Mouse (Mus musculus): ENCODE measurements around the gene 4930544D05Rik. TPM values are rescaled to one million over a fixed set of nuclear protein-coding genes. Genes with fewer than 3 reads are reported as not detected.
A peak's percentile ranks its signal among the peaks of the same experiment; 100 is the strongest.

4930544D05Rik gene
- total and polyA plus RNA-seq, 2 experiments from 2014 or later = 0.48 TPM; not detected in 1

GRCm38 (mm10) chr11:70578962-70579361 is 36.7 kb upstream of the 4930544D05Rik start:
- no peak for DNase-seq
- WGBS = 86% methylated on average over 6 of the region's 6 CpGs
- H3K9me3 ChIP-seq (ENCODE audit: low read length) = no peaks in the 10 kb centered on the region
- H3K36me3 ChIP-seq (ENCODE audit: insufficient read depth) = no peaks in the 10 kb centered on the region
- H3K4me3 ChIP-seq (ENCODE audit: low read depth, low read length) = no peak overlapping the region
- H3K9ac ChIP-seq = no peak overlapping the region
- no peak for TF ChIP-seq CTCF (IDR thresholded peaks at IDR 0.05; ENCODE audit: low read depth)
- H3K4me1 ChIP-seq (ENCODE audit: insufficient read depth) = peaks cover 9% of the 10 kb centered on the region
- H3K27me3 ChIP-seq (ENCODE audit: insufficient read depth, low read length) = no peaks in the 10 kb centered on the region
- H3K27ac ChIP-seq (ENCODE audit: low read depth, low read length) = no peak overlapping the region
- no peak for ATAC-seq
- no peak overlapping the region for H3K4me2 ChIP-seq (ENCODE audit: low read depth)

- H3K4me1 ChIP-seq (ENCODE audit: insufficient read depth) = peaks cover 9% of the 10 kb centered on the region
- H3K4me2 ChIP-seq (ENCODE audit: low read depth) = no peak overlapping the region
- ATAC-seq = no peak
- TF ChIP-seq CTCF (IDR thresholded peaks at IDR 0.05; ENCODE audit: low read depth) = no peak
- H3K9me3 ChIP-seq (ENCODE audit: low read length) = no peaks in the 10 kb centered on the region
- H3K36me3 ChIP-seq (ENCODE audit: insufficient read depth) = no peaks in the 10 kb centered on the region
- H3K4me3 ChIP-seq (ENCODE audit: low read depth, low read length) = no peak overlapping the region
- H3K27ac ChIP-seq (ENCODE audit: low read depth, low read length) = no peak overlapping the region
- no peak for DNase-seq
- H3K9ac ChIP-seq = no peak overlapping the region
- H3K27me3 ChIP-seq (ENCODE audit: insufficient read depth, low read length) = no peaks in the 10 kb centered on the region
- WGBS = 78% methylated on average over 9 of the region's 9 CpGs
Measured at GRCm38 (mm10) chr11:70579710-70580357, 35.8 kb upstream of the 4930544D05Rik start.

- Histone ChIP-seq H3K4me2 (ENCODE audit: low read depth) (no peak overlapping the region), H3K9me3 (ENCODE audit: low read length) (no peaks in the 10 kb centered on the region), H3K27me3 (ENCODE audit: insufficient read depth, low read length) (no peaks in the 10 kb centered on the region), H3K36me3 (ENCODE audit: insufficient read depth) (no peaks in the 10 kb centered on the region), H3K9ac (no peak overlapping the region), H3K4me3 (ENCODE audit: low read depth, low read length) (no peak overlapping the region), H3K4me1 (ENCODE audit: insufficient read depth) (peaks cover 9% of the 10 kb centered on the region), H3K27ac (ENCODE audit: low read depth, low read length) (no peak overlapping the region)
- WGBS = 42% methylated on average over 5 of the region's 5 CpGs
- ATAC-seq = no peak
- no peak for DNase-seq
- TF ChIP-seq CTCF (IDR thresholded peaks at IDR 0.05; ENCODE audit: low read depth) = no peak
Measured at GRCm38 (mm10) chr11:70580358-70580720, 35.3 kb upstream of the 4930544D05Rik start.

GRCm38 (mm10) chr11:70580921-70581320 is 34.7 kb upstream of the 4930544D05Rik start:
- ATAC-seq (no peak), DNase-seq (no peak)
- no peaks in the 10 kb centered on the region for H3K36me3 ChIP-seq (ENCODE audit: insufficient read depth)
- no peak overlapping the region for H3K4me3 ChIP-seq (ENCODE audit: low read depth, low read length)
- no peak overlapping the region for H3K4me2 ChIP-seq (ENCODE audit: low read depth)
- H3K9me3 ChIP-seq (ENCODE audit: low read length) = no peaks in the 10 kb centered on the region
- no peak overlapping the region for H3K9ac ChIP-seq
- 82% methylated on average over 3 of the region's 3 CpGs for WGBS
- peaks cover 9% of the 10 kb centered on the region for H3K4me1 ChIP-seq (ENCODE audit: insufficient read depth)
- H3K27ac ChIP-seq (ENCODE audit: low read depth, low read length) = no peak overlapping the region
- H3K27me3 ChIP-seq (ENCODE audit: insufficient read depth, low read length) = no peaks in the 10 kb centered on the region
- no peak for TF ChIP-seq CTCF (IDR thresholded peaks at IDR 0.05; ENCODE audit: low read depth)

GRCm38 (mm10) chr11:70582196-70582595 is 33.5 kb upstream of the 4930544D05Rik start:
- Histone ChIP-seq H3K4me2 (ENCODE audit: low read depth) (no peak overlapping the region), H3K27ac (ENCODE audit: low read depth, low read length) (no peak overlapping the region), H3K4me3 (ENCODE audit: low read depth, low read length) (no peak overlapping the region), H3K27me3 (ENCODE audit: insufficient read depth, low read length) (no peaks in the 10 kb centered on the region), H3K36me3 (ENCODE audit: insufficient read depth) (no peaks in the 10 kb centered on the region), H3K4me1 (ENCODE audit: insufficient read depth) (peaks cover 9% of the 10 kb centered on the region), H3K9ac (no peak overlapping the region), H3K9me3 (ENCODE audit: low read length) (no peaks in the 10 kb centered on the region)
- no peak for TF ChIP-seq CTCF (IDR thresholded peaks at IDR 0.05; ENCODE audit: low read depth)
- WGBS = 68% methylated on average over 3 of the region's 3 CpGs
- no peak for DNase-seq
- ATAC-seq = no peak

- H3K27ac ChIP-seq (ENCODE audit: low read depth, low read length) = peak overlapping the region; percentile 55; the same call in 1 of the 2 replicates
- peak; percentile 19 for DNase-seq
- 66% methylated on average over 6 of the region's 6 CpGs for WGBS
Measured at GRCm38 (mm10) chr11:70583022-70583714, 32.5 kb upstream of the 4930544D05Rik start.

GRCm38 (mm10) chr11:70583775-70584174 is 31.9 kb upstream of the 4930544D05Rik start:
- 87% methylated on average over 7 of the region's 7 CpGs for WGBS
- H3K4me2 ChIP-seq (ENCODE audit: low read depth) = no peak overlapping the region

More at GRCm38 (mm10) chr11:70583022-70583714, 32.5 kb upstream of the 4930544D05Rik start:
- TF ChIP-seq CTCF (IDR thresholded peaks at IDR 0.05; ENCODE audit: low read depth) = no peak
- H3K9ac ChIP-seq = no peak overlapping the region
- H3K4me3 ChIP-seq (ENCODE audit: low read depth, low read length) = no peak overlapping the region
- H3K27me3 ChIP-seq (ENCODE audit: insufficient read depth, low read length) = no peaks in the 10 kb centered on the region
- no peaks in the 10 kb centered on the region for H3K36me3 ChIP-seq (ENCODE audit: insufficient read depth)
- no peak overlapping the region for H3K4me2 ChIP-seq (ENCODE audit: low read depth)
- H3K4me1 ChIP-seq (ENCODE audit: insufficient read depth) = peaks cover 9% of the 10 kb centered on the region
- H3K9me3 ChIP-seq (ENCODE audit: low read length) = no peaks in the 10 kb centered on the region
- no peak for ATAC-seq

More at GRCm38 (mm10) chr11:70583775-70584174, 31.9 kb upstream of the 4930544D05Rik start:
- H3K4me1 ChIP-seq (ENCODE audit: insufficient read depth) = peaks cover 9% of the 10 kb centered on the region
- H3K9ac ChIP-seq = no peak overlapping the region
- ATAC-seq = no peak; the same call in 1 of the 2 replicates
- no peak for TF ChIP-seq CTCF (IDR thresholded peaks at IDR 0.05; ENCODE audit: low read depth)
- H3K4me3 ChIP-seq (ENCODE audit: low read depth, low read length) = no peak overlapping the region
- peak overlapping the region; percentile 55; the same call in 1 of the 2 replicates for H3K27ac ChIP-seq (ENCODE audit: low read depth, low read length)
- H3K27me3 ChIP-seq (ENCODE audit: insufficient read depth, low read length) = no peaks in the 10 kb centered on the region
- H3K9me3 ChIP-seq (ENCODE audit: low read length) = no peaks in the 10 kb centered on the region
- H3K36me3 ChIP-seq (ENCODE audit: insufficient read depth) = no peaks in the 10 kb centered on the region
- DNase-seq = no peak

Measured in forebrain, postnatal 0 days (tissue).